Mouse (Mus musculus) bone marrow, adult 2 months (tissue): Measurements from ENCODE around the gene Kctd21.

Source experiments
- CTCF ChIP-seq: fragments of 200-500 bp; IDR thresholded peaks from 2 replicates; pipeline ENCODE4 v1.5.1; 2011; ENCODE audit warnings: low read length, control low read depth; ENCODE audit not compliant: control insufficient read depth, insufficient read depth
- POLR2A ChIP-seq: fragments of 200-500 bp; IDR thresholded peaks from 2 replicates; pipeline ENCODE4 v1.6.1; 2011; ENCODE audit warnings: low read depth, mild to moderate bottlenecking, control low read depth, low read length, borderline replicate concordance; ENCODE audit not compliant: control insufficient read depth

DNA sequence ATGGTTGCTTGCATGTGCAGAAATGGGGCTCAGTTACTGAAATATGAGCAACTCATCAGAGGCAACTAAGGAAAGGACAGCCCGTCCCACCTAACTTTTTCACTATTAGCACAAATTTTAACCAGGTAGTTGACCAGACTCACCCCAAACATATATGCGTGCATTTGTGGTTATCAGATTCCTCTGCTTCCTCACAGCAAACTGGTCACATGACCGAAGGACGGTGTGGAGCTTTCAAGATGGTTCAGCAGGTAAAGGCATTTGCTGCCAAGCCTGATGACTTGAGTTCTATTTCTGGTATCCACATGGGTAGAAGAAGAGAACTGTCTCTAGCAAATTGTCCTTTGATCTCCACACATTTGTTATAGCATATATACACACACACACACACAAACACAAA is 26.2 kb downstream of the Kctd21 start:
- TF ChIP-seq CTCF (no peak), POLR2A (no peak)
